Mouse (Mus musculus): Measurements from ENCODE around the gene Poll. TPM values are rescaled to one million over a fixed set of nuclear protein-coding genes. Genes with fewer than 3 reads are reported as not detected.
"Not testable (repeated sequence)": the region's sequence is repeated elsewhere in the genome, so short reads cannot be mapped to it uniquely, and the experiment has no call there.

Poll gene
- total RNA-seq, 2 experiments from 2014 or later = 8.5 to 9.3 TPM

DNA sequence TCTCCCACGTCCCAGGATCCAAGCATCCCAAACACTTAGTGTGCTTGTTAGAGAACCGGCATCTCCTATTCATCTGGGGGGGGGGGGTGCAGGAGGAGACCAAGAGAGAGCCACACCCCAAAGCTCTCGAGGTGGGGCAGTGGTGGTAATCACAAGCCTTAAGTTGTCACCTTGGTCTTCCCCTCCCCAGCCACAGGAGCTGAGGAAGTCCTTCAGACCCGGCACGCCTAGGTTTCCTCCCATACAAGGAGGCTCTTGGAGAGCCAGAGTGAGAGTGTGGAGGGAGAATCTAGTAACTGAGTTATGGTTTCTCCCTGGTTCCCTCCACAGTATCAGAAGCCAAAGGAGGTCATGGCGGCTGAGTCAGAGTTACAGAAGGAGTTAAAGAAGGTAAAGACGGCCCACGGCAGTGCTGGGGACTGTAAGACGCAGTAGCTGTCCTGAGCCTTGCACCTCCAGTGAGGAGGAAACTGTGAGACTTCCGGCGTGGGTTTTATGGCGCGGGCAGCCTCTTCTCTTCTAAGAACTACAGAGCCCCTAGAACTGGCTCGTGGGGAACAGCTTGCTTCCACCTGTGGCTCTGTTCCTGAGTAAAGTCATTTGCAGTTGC, 16.9 kb upstream of the Poll start:
- no peak for DNase-seq

DNA sequence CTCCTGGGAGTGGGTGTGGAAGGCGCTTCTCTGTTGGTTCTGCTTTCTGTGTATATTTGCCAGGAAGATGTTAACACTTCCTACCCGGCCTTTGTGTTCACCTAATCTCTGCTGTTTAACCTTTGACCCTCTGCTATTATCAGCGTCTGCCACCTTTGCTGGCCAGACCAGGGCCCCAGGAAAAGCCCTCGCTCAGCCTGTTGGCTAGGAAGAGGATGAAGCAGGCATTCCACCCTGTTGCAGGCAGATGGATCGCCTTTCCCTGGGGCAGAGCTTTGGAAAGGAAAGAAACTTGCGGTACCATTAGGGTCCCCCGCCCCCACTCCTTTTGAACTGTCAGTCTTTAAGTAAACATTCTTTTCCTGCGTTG, 15.3 kb upstream of the Poll start:
- no peak for DNase-seq

- no peak for DNase-seq
These were observed 14.8 kb upstream of the Poll start for GRCm38 (mm10) chr19:45574941-45575631.

DNA sequence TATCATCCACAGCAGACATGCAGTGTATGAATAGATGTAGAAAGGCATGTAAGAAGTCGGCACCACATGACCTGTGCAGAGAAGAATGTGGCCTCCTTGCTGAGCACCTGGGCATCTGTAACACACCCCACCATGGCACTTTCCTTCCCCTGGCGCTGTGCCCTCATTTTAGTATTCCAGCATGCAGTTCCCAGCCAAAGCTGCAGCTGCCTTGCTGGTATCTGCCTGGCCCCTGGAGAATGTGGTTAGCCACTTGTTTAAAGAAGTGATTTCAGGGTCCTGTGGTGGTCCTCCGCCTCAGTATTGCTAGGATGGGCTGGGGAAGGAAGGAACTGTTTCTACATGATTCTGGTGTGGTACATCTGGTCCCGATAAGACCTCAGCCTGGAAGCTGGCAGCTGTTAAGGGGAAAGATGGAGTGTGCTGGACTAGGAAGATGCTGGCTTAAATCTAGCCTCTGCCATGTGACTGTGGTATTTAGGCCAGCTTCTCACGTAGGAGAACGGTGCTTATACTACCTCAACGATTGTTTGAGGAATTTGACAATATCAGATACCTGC, 14.1 kb upstream of the Poll start:
- no peak for DNase-seq

DNA sequence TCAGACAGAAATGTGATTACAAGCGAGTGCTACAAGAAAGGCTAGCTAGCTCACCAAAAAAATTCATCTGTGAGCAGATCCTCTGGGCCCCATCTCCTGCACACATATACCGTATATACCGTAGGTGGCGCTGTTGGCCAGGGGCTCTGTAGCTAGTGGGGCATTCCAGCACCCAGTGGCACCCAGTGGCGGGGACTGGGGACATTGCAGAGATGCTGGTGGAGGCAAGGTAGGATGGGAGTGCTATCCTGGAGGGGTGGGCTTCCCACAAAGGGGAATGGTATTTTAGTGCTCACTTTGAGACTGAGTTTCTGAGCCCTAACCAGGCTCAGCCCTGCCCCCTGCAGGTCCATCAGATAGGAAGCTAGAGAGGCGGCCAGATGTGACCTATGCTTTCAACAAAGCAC, 13.5 kb upstream of the Poll start:
- peak; percentile 74 to 76 for DNase-seq

DNA sequence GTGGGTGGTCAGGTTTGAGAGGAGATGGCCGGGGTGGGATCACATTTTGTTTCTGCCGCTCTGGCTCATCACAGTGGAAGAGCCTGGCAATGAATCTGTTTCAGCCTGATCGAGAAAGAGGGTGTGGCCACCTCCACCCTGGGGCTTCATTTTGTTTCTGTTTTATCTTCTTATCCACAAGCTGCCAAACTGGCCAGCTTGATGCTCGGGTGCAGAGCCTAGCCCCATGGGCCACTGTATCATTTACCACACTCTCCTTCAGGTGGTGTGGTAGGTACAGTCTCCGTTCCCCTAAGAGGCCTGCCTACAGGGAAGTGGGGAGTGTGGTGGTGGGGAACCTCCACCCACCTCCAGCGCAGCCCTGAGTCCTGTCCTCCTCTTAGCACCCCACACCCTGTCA, 12.7 kb upstream of the Poll start:
- DNase-seq = no peak

- no peak for DNase-seq
These were observed 7.0 kb upstream of the Poll start for GRCm38 (mm10) chr19:45567367-45567766.

GRCm38 (mm10) chr19:45565925-45566715, 5.8 kb upstream of the Poll start:
- DNase-seq = no peak

DNA sequence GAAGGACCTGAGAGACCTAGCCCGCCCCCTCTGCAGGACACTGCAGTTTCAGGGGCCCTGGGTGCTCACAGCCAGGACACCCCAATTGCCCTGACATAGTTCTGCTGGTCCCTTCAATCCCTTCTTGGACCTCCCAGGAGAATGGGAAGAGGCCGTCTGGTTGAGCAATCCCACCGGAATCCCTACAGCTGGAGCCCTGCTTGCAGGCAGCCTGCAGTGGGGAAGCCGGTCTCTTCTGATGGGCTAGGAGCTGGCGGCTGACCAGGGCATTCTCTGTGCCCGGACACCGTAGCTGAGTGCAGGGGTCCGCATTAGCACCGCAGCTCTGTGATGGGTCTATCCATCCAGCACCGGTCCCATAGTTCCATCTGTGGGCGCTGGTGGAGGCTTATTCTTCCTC, 6.2 kb downstream of the Poll start:
- no peak for DNase-seq

- DNase-seq = no peak
These were observed 8.1 kb downstream of the Poll start for GRCm38 (mm10) chr19:45552187-45552586.

DNA sequence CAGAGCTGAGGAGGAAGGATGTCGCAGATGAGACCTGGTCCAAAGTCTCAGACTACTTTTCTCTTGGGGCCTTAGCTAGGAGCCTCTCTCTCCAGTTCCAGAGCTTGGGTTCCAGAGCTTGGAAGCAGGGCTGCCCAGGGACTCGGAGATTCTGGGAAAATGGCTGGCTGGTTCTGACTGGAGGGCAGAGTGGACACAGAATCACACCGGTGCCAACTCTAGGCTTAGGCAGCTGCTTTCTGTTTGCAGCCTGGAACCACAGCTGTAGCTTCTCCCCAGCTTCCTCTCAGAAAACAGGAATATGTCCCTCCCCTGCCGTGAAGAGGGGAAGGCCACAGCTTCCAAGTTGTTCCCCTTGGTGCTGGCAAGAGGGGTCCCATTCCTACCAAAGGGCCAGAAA, 10.4 kb downstream of the Poll start:
- DNase-seq = no peak

DNA sequence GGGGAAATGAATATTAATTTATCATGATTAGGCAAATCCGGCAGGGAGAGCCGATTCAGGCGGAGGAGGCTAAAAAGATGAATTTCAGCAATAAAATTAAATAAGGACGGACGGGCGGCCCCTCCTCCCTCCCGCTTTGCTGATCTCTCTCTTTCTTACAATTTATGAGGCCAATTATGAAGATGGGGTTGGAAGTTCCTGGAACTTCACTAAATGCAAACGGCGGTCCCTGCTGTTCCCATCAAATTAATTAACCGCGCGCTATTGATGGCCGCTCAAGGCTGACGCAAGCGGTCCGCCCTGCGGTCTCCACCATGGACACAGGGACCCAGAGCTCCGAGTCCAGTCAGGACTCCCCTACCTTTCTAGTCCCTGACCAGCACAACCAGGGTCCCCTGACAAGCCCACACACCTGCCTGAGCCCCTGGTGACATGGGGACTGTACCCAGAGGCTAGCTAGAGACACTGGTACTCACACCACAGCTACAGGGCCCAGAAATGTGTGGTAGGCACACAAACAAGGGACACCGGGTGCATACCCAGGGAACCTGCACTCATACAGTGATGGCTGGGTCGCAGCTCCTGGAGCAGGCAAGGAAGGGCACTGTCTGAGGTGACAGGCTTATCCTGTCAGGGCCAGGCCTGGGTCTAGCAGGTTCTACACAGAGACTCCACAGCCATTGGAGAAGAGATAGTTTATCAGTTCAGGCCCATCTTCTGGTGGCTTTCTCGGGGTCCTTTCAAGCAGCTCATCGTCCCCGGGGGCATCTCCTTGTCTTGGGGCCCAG, 11.0 kb downstream of the Poll start:
- no peak for DNase-seq

DNA sequence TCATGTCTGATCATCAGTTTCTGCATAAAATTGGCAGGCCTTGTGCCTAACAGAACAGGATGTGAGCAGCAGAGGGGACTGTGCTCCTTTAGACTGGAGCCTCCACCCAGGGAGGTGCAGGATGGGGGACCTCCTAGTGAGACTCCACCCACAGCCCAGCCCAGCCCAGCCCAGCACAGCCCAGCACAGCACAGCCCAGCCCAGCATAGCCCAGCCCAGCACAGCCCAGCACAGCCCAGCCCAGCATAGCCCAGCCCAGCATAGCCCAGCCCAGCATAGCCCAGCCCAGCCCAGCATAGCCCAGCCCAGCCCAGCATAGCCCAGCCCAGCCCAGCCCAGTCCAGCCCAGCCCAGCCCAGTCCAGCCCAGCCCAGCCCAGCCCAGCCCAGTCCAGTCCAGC, 12.1 kb downstream of the Poll start:
- DNase-seq = not testable (repeated sequence)

DNA sequence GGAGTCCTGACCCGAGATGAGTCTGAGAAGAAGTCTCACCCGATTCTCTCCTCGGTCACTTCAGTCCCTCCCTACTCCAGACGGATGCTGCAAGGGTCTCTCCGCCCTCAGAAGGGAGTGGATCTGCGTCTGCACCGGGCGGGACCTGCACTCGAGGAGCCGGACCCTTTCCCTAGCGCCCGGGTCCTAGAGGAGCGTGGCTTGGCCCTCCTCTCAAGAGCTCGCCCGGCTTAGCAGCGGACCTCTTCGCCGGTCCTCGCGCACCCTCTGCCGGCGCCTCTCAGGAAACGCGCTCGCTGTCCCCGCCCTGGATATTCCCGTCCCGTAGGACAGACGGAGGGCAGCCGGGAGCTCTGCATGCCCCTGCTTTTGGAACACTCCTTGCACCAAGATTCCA, 15.4 kb downstream of the Poll start:
- peak; percentile 80 to 81 for DNase-seq

GRCm38 (mm10) chr19:45544152-45544924, 16.0 kb downstream of the Poll start:
- no peak for DNase-seq

- DNase-seq = no peak
These were observed 18.3 kb downstream of the Poll start for GRCm38 (mm10) chr19:45542061-45542460.

GRCm38 (mm10) chr19:45541409-45542041, 18.8 kb downstream of the Poll start:
- DNase-seq = peak; percentile 62 to 67

- DNase-seq = no peak
These were observed 19.5 kb downstream of the Poll start for GRCm38 (mm10) chr19:45540657-45541408.

DNA sequence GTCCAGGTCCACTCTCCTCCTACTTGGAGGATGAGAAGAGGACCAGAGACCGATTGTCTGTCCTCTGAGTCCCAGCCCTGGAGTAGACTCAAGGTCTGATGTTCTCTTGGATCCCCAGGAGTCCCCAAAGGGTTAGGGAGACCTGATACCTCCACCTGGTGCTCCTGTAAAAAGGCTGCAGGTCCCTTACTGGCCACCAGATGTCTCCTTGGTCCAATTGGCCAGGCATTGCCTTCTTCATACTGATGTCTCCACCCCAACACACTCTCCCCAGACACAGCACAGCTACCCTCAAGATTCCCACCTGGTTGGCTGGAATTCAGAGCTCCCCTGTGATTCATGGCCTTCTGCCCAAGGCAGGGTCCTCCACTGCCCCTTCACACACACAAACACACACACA, 22.8 kb downstream of the Poll start:
- DNase-seq = no peak

- no peak for DNase-seq
These were observed 24.4 kb downstream of the Poll start for GRCm38 (mm10) chr19:45535929-45536328.
